Mouse (Mus musculus) kidney, adult 2 months (tissue): ENCODE data around the gene Svs6.
"Not testable (repeated sequence)": the region's sequence is repeated elsewhere in the genome, so short reads cannot be mapped to it uniquely, and the experiment has no call there.

Experiments used
- CTCF ChIP-seq: fragments of 200-500 bp; conservative IDR thresholded peaks from 2 replicates; pipeline ENCODE4 v1.5.1; 2011; ENCODE audit warnings: low read depth, mild to moderate bottlenecking, control low read depth, low read length, moderate library complexity, mixed read lengths; ENCODE audit not compliant: insufficient read depth, insufficient read length
- POLR2A ChIP-seq: fragments of 200-500 bp; IDR thresholded peaks from one replicate; pipeline ENCODE4 v1.6.1; 2011; ENCODE audit warnings: low read depth, low read length, control low read depth

- not testable (repeated sequence) for TF ChIP-seq POLR2A, CTCF
Measured at GRCm38 (mm10) chr2:164347697-164348096, 31.1 kb downstream of the Svs6 start.
